Mouse (Mus musculus): ENCODE data around the gene Cacna2d3.

DNA sequence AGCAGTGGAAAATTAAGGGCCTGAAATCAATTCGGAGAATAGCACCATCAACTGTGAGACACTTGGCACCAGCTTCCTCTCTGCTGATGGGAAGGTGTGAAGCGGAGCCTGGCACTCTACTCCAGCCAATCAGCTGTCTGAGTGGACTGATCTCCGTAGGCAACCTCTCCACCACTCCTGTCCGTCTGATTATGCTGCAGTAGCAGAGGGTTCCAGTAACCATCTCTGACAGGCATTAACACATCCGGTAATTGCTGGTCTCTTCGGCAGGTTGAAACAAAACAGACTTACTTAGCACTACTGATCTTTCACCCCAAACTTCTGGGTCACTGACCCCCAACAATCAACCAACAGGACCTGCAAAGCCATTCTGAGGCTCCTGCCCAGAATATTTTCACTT, 112.9 kb downstream of the Cacna2d3 start:
- TF ChIP-seq POLR2A (IDR thresholded peaks at IDR 0.05; ENCODE audit: insufficient read depth, low read depth, low read length) (no peak), CTCF (IDR thresholded peaks at IDR 0.05) (no peak)
